Mouse (Mus musculus): Measurements from ENCODE around the gene Pip4k2a. TPM values are rescaled to one million over a fixed set of nuclear protein-coding genes. Genes with fewer than 3 reads are reported as not detected.

Pip4k2a gene
- total and polyA plus RNA-seq, 3 experiments: 6.6 to 52.9 (median 20.8) TPM

DNA sequence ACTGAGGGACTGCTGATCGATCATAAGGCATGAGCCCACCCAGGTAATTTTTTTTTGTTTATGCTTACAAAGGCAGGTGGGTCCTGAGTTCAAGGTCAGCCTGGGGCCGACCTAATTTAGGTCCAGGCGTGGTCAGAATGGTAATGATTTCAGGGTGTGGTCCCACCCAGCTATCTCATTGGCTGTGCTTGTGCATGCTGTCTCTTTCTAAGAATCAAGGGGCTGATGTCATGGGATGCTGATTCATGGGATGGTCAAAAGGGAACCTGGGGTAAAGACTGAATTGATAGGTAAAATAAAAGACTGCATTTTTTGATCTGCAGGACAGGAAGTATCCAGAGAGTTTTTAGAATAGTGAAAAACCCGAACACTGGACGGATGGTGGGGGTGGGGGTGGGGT is 31.4 kb downstream of the Pip4k2a start:
- no peak for DNase-seq (ENCODE audit: extremely low read depth)
- H3K9me3 ChIP-seq (replicated peaks; ENCODE audit: low read length): no peaks in the 10 kb centered on the region
- dilution Hi-C loops (cut with MboI; ENCODE audit: extremely low pct_ligation_motif_present, extremely low pct_unique_long_range_greater_than_20kb, low sequenced_read_pairs): no loop called here
- in situ Hi-C loops (cut with MboI; ENCODE audit: low pct_ligation_motif_present, low pct_unique_long_range_greater_than_20kb, low sequenced_read_pairs): no loop called here
- H3K9ac ChIP-seq (ENCODE audit: insufficient read depth, low read depth): no peak overlapping the region
- H3K4me3 ChIP-seq (replicated peaks in 1 of 3; ENCODE audit: low read depth in 2 of 3, low read length in 2 of 3, poor library complexity in 1 of 3): no peak overlapping the region
- H3K79me2 ChIP-seq (replicated peaks; ENCODE audit: control insufficient read depth, extremely low read depth, insufficient read depth, poor library complexity, severe bottlenecking): no peaks in the 10 kb centered on the region; the same call in 1 of the 2 replicates
- peaks cover 0 to 53% of the 10 kb centered on the region in 2 experiments; a peak in 2 of 4 replicates for H3K4me1 ChIP-seq (ENCODE audit: control insufficient read depth in 1 of 2, insufficient read depth in 2 of 2)
- H3K4me2 ChIP-seq (ENCODE audit: insufficient read depth, low read depth, poor library complexity, severe bottlenecking): no peak overlapping the region
- no peak overlapping the region for H3K27ac ChIP-seq (ENCODE audit: insufficient read depth, low read depth)
- TF ChIP-seq MAFK (IDR thresholded peaks at IDR 0.05; ENCODE audit: insufficient replicate concordance, low read length) (no peak), POLR2AphosphoS2 (IDR thresholded peaks at IDR 0.05; ENCODE audit: low read depth, low read length) (no peak), CHD2 (IDR thresholded peaks at IDR 0.05; ENCODE audit: low read length) (no peak), IRF4 (IDR thresholded peaks at IDR 0.05; ENCODE audit: low read depth, low read length) (no peak), TCF12 (IDR thresholded peaks at IDR 0.05; ENCODE audit: low read depth, low read length) (no peak), USF2 (conservative IDR thresholded peaks at IDR 0.05; ENCODE audit: low read depth, low read length) (no peak)
- H3K36me3 ChIP-seq (replicated peaks in 1 of 2; ENCODE audit: control insufficient read depth in 1 of 2, insufficient read depth in 1 of 2, low read length in 1 of 2): peaks cover 0 to 37% of the 10 kb centered on the region in 2 experiments
- no peaks in the 10 kb centered on the region for H3K27me3 ChIP-seq (replicated peaks)

DNA sequence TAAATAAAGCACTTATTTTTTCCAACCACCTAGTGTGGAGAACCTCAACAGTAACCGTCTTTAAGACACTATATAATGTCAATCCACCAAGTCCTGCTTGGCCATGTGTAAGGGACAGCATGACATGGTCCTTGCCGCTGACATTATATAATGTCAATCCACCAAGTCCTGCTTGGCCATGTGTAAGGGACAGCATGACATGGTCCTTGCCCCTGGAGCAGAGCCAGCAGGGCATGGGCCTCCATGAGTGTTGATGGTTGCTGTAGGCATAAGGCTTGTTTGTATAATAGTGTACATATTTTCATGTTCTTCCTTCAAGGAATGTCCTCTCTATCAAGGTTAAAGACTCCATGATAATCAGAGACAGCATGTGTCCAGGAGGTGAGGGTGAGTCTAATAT is 32.0 kb downstream of the Pip4k2a start:
- no peak for DNase-seq (ENCODE audit: extremely low read depth)
- H3K9me3 ChIP-seq (replicated peaks; ENCODE audit: low read length): no peaks in the 10 kb centered on the region
- H3K9ac ChIP-seq (ENCODE audit: insufficient read depth, low read depth): no peak overlapping the region
- no peaks in the 10 kb centered on the region for H3K27me3 ChIP-seq (replicated peaks)
- in situ Hi-C loops (cut with MboI; ENCODE audit: low pct_ligation_motif_present, low pct_unique_long_range_greater_than_20kb, low sequenced_read_pairs) (no loop called here), dilution Hi-C loops (cut with MboI; ENCODE audit: extremely low pct_ligation_motif_present, extremely low pct_unique_long_range_greater_than_20kb, low sequenced_read_pairs) (no loop called here)
- H3K4me3 ChIP-seq (replicated peaks in 1 of 3; ENCODE audit: low read depth in 2 of 3, low read length in 2 of 3, poor library complexity in 1 of 3): no peak overlapping the region
- no peaks in the 10 kb centered on the region; the same call in 1 of the 2 replicates for H3K79me2 ChIP-seq (replicated peaks; ENCODE audit: control insufficient read depth, extremely low read depth, insufficient read depth, poor library complexity, severe bottlenecking)
- H3K36me3 ChIP-seq (replicated peaks in 1 of 2; ENCODE audit: control insufficient read depth in 1 of 2, insufficient read depth in 1 of 2, low read length in 1 of 2): peaks cover 0 to 37% of the 10 kb centered on the region in 2 experiments
- no peak overlapping the region for H3K27ac ChIP-seq (ENCODE audit: insufficient read depth, low read depth)
- peaks cover 0 to 55% of the 10 kb centered on the region in 2 experiments; a peak in 2 of 4 replicates for H3K4me1 ChIP-seq (ENCODE audit: control insufficient read depth in 1 of 2, insufficient read depth in 2 of 2)
- no peak for TF ChIP-seq ELF1 (IDR thresholded peaks at IDR 0.05; ENCODE audit: low read depth, low read length)
- TF ChIP-seq MEF2A (IDR thresholded peaks at IDR 0.05; ENCODE audit: borderline replicate concordance, low read depth, low read length): no peak
- no peak for TF ChIP-seq POLR2AphosphoS2 (IDR thresholded peaks at IDR 0.05; ENCODE audit: low read depth, low read length)
- TF ChIP-seq MAZ (IDR thresholded peaks at IDR 0.05; ENCODE audit: low read depth, low read length): no peak
- TF ChIP-seq ZNF384 (IDR thresholded peaks at IDR 0.05; ENCODE audit: low read depth, low read length): no peak
- no peak for TF ChIP-seq USF1 (IDR thresholded peaks at IDR 0.05; ENCODE audit: low read depth, low read length)
- TF ChIP-seq PAX5 (IDR thresholded peaks at IDR 0.05; ENCODE audit: low read length): no peak
- no peak for TF ChIP-seq SIN3A (IDR thresholded peaks at IDR 0.05; ENCODE audit: low read length)
- no peak for TF ChIP-seq RCOR1 (conservative IDR thresholded peaks at IDR 0.05; ENCODE audit: low read depth, low read length)
- TF ChIP-seq ZKSCAN1 (IDR thresholded peaks at IDR 0.05; ENCODE audit: borderline replicate concordance, low read depth, low read length): no peak
- no peak for TF ChIP-seq POLR2A (IDR thresholded peaks at IDR 0.05; ENCODE audit: low read depth, low read length)
- TF ChIP-seq NELFE (IDR thresholded peaks at IDR 0.05; ENCODE audit: low read depth, low read length): no peak
- no peak for TF ChIP-seq ZC3H11A (IDR thresholded peaks at IDR 0.05; ENCODE audit: low read depth, low read length)
- H3K4me2 ChIP-seq (ENCODE audit: insufficient read depth, low read depth, poor library complexity, severe bottlenecking): no peak overlapping the region

Measured in CH12.LX (cell line).